Mouse (Mus musculus): ENCODE measurements around the gene Camkmt.

- TF ChIP-seq CTCF (IDR thresholded peaks at IDR 0.05; ENCODE audit: low read depth) = no peak
- no peak for TF ChIP-seq EP300 (IDR thresholded peaks at IDR 0.05; ENCODE audit: low read depth)
These were observed 218.7 kb downstream of the Camkmt start for GRCm38 (mm10) chr17:85309046-85309445.
